Mouse (Mus musculus) adrenal gland, postnatal 4 days (tissue): ENCODE data around the gene Hsbp1. TPM values are rescaled to one million over a fixed set of nuclear protein-coding genes. Genes with fewer than 3 reads are reported as not detected.

ENCODE experiments used
- DNase-seq, 2 experiments: peaks; one replicate each; pipeline ENCODE4 v3.0.0; 2021 to 2022; ENCODE audit warnings: low spot score in 2 of 2, mixed read lengths in 2 of 2
- total RNA-seq, 2 experiments: library from RNA; stranded (reverse); gene quantifications; 2 replicates each; pipeline ENCODE4 v1.2.3; 2021

The Hsbp1 gene
- total RNA-seq, 2 experiments from 2014 or later: 184 to 185 TPM

GRCm38 (mm10) chr8:119384478-119384877 lies 40.2 kb downstream of the Hsbp1 start:
- peak in 1 of 2 experiments; percentile 33 for DNase-seq

- DNase-seq: no peak
Observed at GRCm38 (mm10) chr8:119385854-119386253, 41.6 kb downstream of the Hsbp1 start.

- no peak for DNase-seq
Observed at GRCm38 (mm10) chr8:119386988-119387387, 42.7 kb downstream of the Hsbp1 start.

- no peak for DNase-seq
Observed at GRCm38 (mm10) chr8:119394097-119394496, 49.8 kb downstream of the Hsbp1 start.

- peak; percentile 85 to 90 for DNase-seq
Observed at GRCm38 (mm10) chr8:119394524-119395026, 50.3 kb downstream of the Hsbp1 start, which contains the start of gene Mlycd. TSS of gene Mlycd (plus strand) at chr8:119394878.

- no peak for DNase-seq
Observed at GRCm38 (mm10) chr8:119395072-119395950, 51.0 kb downstream of the Hsbp1 start.

Other genes starting within 250 kb of the Hsbp1 start
- 10 to 100 TPM; 33.7 to 39.1 TPM for gene Mlycd, start 50.4 kb downstream of the Hsbp1 start, total RNA-seq
- 10 to 100 TPM; 46.6 to 90.7 TPM for gene Osgin1, start 89.6 kb downstream of the Hsbp1 start, total RNA-seq
- 10 to 100 TPM; 19.4 to 20.8 TPM for gene Necab2, start 102.2 kb downstream of the Hsbp1 start, total RNA-seq
- gene Slc38a8, start 157.2 kb downstream of the Hsbp1 start, total RNA-seq: under 1 TPM in 1 of 2 experiments, not detected in 1; 0.39 TPM
- 100 to 1,000 TPM; 156 to 163 TPM for gene Mbtps1, start 214.2 kb downstream of the Hsbp1 start, total RNA-seq
- 10 to 100 TPM; 42.5 to 44.5 TPM for gene Hsdl1, start 230.7 kb downstream of the Hsbp1 start, total RNA-seq
- gene Dnaaf1, start 230.7 kb downstream of the Hsbp1 start, total RNA-seq: under 1 TPM in 1 of 2 experiments, not detected in 1; 0.17 TPM